Mouse (Mus musculus) Muller cell, postnatal 12 days (primary cell): ENCODE data around the gene Tmem125.
"Not testable (repeated sequence)": the region's sequence is repeated elsewhere in the genome, so short reads cannot be mapped to it uniquely, and the experiment has no call there.

Source experiments
- DNase-seq: peaks from one replicate; pipeline ENCODE4 v3.0.0-alpha.2; 2015; ENCODE audit errors: inconsistent ontology term

The Tmem125 gene

GRCm38 (mm10) chr4:118543592-118544260 lies at the start of gene Tmem125:
TSS of gene Tmem125 (minus strand) at chr4:118544044.
- peak; percentile 75 for DNase-seq

DNA sequence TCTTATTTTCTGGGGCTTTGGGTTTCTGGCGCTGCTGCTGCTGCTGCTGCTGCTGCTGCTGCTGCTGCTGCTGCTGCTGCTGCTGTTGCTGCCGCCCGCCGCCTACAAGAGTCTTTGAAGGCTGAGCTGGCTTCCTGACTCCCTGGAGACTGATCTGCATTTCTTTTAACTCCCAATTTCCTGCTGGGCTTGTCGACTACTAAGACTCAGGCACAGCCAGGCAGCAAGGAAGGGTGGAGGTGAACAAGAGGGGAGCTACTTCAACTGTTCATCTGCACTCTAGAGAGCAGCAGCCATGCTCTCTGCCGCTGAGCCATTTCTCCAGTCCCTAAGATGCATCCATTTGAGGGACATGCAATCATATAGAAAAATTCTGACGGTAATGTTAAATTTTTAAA lies 45.9 kb upstream of the Tmem125 start:
- no peak for DNase-seq

- DNase-seq = no peak
Measured at GRCm38 (mm10) chr4:118589053-118589732, 45.3 kb upstream of the Tmem125 start.

GRCm38 (mm10) chr4:118582629-118583028 lies 38.8 kb upstream of the Tmem125 start:
- DNase-seq = no peak

DNA sequence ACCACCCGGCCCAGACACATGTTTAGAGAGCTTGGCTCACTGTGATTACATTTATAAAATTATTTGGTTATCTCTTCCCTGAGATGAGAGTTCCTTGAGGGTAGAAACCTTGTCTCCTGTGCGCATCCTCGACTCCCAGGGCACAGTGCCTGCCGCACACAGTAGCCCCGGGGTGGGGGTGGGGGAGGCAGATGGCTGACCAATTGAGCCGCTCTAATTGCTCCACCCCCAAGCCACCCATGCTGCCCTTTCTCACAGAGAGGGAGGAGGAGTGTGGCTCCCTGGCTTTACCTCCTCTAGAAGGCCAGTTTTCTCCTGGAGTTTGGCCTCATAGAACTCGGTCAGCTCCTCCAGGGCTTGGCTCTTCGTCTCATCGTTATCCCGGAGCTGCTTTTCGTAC lies 37.7 kb upstream of the Tmem125 start:
- DNase-seq = no peak

GRCm38 (mm10) chr4:118579313-118579712 lies 35.5 kb upstream of the Tmem125 start:
- DNase-seq = no peak

GRCm38 (mm10) chr4:118576097-118576496 lies 32.3 kb upstream of the Tmem125 start:
- DNase-seq = peak; percentile 74

DNA sequence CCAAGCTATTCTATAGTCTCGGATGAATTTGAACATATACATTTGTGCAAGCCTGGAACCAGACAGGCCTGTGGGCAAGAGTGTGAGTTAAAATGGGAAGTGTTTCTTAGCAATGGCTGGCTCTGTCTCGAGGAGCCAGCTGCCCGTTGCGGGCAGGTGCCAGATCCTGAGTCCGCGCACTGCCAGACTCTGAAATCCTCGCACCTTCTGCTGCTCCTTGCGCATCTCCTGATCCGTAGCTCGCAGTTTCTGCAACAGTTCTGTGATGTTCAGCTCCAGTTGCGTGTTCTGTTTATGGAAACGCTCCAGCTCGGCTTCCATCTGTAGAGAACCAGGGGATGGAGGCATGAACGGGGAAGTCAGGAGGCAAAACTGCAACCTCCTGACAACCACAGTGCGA lies 27.6 kb upstream of the Tmem125 start:
- no peak for DNase-seq

DNA sequence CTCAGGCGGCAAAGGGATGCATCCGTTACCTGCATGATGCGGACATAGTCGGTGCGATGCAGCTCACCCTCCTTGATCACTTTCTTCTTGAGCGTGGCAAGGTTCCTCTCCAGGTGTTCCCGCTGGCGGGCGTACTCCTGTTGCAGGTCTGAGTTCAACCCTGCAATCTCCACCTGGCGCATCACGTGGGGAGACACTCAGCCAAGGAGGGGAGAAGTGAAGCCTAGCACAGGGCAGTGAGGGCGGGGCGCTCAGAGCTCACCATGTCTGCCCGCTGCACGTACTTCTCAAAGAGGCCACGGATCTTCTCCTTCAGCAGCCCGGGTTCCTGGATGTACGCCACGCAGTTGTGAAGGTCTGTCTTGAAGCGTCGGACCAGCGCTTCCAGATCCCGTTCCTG lies 25.5 kb upstream of the Tmem125 start:
- no peak for DNase-seq

GRCm38 (mm10) chr4:118568709-118569108 lies 24.9 kb upstream of the Tmem125 start:
- no peak for DNase-seq

DNA sequence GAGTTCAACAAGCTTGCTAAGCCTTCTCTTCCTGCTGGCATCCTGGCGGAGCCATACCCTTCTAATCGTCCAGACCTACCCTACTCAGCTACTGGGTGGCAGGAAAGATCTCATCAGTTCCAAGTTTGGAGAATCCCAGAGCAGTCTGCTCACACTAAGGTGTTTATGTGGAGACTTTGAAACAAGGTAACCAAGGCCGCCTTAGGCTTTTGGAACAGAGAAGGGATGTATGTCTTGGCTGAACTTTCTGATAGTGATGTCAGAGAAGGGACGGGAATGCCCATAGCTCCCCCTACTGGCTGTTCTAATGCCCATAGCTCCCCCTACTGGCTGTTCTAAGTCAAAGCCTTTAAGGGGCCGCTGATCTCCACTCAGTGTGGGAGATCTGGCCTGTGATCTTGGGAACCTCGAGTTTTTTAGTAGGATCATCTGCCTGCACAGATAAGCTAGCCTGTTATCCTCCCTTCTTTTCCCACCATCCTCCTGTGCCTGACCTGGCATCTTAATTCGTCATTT lies 22.4 kb upstream of the Tmem125 start:
- peak; percentile 16 for DNase-seq

DNA sequence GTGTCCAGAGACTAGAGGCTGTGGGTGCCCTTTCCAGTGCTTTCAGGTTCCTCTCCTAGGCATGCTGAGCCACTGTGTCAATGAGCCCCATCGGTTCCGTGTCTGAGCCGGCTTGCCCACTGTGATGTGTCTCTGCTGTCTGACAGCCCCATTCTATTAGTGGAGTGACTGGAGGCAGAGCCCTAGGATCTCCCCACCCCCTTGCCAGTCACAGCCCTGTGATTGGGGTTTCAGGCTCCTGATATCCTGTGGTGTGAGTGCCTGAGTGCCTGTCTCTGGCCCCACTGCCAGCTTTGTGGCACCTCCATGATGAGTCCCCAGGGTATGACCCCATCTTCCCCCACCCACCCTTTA lies 21.1 kb upstream of the Tmem125 start:
- no peak for DNase-seq

GRCm38 (mm10) chr4:118564062-118564925 lies 20.4 kb upstream of the Tmem125 start:
- peak; percentile 16 for DNase-seq

GRCm38 (mm10) chr4:118553039-118553649 lies 9.3 kb upstream of the Tmem125 start:
- DNase-seq = no peak

DNA sequence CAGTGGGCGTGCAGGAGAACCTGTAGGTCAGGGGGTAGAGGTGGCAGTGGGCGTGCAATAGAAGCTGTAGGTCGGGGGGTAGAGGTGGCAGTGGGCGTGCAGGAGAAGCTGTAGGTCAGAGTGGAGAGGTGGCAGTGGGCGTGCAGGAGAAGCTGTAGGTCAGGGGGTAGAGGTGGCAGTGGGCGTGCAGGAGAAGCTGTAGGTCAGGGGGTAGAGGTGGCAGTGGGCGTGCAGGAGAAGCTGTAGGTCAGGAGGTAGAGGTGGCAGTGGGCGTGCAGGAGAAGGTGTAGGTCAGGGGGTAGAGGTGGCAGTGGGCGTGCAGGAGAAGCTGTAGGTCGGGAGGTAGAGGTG lies 4.3 kb upstream of the Tmem125 start:
- peak; percentile 35 for DNase-seq

DNA sequence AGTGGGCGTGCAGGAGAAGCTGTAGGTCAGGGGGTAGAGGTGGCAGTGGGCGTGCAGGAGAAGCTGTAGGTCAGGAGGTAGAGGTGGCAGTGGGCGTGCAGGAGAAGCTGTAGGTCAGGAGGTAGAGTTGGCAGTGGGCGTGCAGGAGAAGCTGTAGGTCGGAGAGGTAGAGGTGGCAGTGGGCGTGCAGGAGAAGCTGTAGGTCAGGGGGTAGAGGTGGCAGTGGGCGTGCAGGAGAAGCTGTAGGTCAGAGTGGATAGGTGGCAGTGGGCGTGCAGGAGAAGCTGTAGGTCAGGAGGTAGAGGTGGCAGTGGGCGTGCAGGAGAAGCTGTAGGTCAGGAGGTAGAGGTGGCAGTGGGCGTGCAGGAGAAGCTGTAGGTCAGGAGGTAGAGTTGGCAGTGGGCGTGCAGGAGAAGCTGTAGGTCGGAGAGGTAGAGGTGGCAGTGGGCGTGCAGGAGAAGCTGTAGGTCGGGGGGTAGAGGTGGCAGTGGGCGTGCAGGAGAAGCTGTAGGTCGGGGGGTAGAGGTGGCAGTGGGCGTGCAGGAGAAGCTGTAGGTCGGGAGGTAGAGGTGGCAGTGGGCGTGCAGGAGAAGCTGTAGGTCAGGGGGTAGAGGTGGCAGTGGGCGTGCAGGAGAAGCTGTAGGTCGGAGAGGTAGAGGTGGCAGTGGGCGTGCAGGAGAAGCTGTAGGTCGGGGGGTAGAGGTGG lies 3.7 kb upstream of the Tmem125 start:
- DNase-seq = not testable (repeated sequence)

- no peak for DNase-seq
Measured at GRCm38 (mm10) chr4:118544441-118545127, 740 bp upstream of the Tmem125 start.

DNA sequence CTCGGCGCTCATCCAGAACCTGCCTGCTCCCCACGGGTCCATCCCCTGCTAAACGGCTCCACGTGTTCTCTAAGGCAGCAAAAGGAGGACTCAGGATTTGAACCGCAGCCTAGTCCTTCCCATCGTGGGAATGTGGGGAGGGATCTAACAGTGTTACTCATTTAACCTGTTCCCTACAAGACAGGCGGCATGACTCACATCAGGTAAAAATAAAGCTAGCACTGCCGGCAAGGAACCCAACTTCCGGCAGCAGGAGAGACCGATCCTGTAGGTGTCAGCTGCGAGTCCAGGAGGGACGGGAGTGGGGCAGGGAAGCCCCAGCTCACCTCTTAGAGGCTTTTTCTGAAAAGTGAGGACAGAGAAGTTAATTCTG lies 700 bp downstream of the Tmem125 start:
- DNase-seq = no peak

DNA sequence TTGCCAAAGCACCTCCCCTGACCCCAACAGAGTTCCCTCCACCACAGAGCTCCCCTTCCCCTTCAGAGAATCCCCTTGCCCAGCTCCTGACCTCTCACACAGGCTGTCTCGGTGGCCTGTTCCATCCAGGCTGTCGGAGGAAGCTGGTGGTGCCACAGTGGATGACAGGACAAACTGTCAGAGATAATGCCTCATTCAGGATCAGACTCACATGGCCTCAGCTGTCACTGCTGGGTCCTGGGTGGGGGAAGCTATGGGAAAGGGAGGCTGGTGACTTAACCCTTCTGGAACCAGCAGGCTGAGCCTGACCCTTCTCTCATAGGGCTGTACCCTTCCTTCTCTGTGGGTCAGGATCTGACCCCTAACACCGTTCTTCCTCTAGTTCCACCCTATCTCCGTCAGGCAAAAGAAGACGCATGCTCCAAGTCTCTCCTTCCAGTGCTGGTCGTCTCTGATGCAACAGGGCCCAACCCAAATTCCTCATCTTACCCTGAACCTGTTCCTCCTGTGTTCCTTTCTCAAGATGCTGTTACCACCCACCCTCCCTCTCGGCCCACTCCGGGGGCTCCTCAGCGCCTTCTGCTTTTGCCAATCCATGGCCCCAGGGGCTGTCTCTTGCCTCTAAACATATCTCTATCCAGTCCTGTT lies 1.2 kb downstream of the Tmem125 start:
- DNase-seq = no peak

DNA sequence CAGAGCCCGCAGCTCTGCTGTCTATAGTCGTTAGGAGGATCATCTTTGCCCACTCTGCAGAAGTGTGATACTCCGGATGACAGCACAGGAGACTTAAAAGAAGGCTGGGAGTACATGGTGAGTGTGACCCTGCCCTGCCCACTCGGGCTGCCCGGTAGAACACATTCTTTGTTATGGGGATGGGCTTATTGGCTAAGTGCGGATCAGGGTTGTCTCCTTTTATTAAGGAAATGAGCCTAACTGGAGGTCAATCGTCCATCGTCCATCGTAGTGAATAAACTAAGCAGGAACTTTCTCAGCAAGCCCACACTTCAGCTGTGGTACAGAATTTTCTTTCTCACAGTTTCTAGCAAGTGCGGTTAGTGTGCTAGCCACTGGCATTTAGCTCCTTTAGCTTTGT lies 3.9 kb downstream of the Tmem125 start:
- no peak for DNase-seq
